Mouse (Mus musculus) hindbrain, postnatal 0 days (tissue): ENCODE data around the gene Adamts12. TPM values are rescaled to one million over a fixed set of nuclear protein-coding genes. Genes with fewer than 3 reads are reported as not detected.
A peak's percentile ranks its signal among the peaks of the same experiment; 100 is the strongest.

Experiments used
- ATAC-seq: fragments of 200-750 bp; cut with Nextera tagmentation; 2 replicates; pipeline ENCODE4 v1.8.0; 2017; ENCODE audit warnings: mild to moderate bottlenecking, moderate TSS enrichment, moderate library complexity
- DNase-seq: peaks from one replicate; pipeline ENCODE4 v3.0.0-alpha.2; 2015; ENCODE audit warnings: low spot score
- H3K27ac ChIP-seq: fragments of 300-500 bp; sonication (generic); 2 replicates; pipeline ENCODE4 v1.5.1; 2014; ENCODE audit warnings: mild to moderate bottlenecking
- H3K27me3 ChIP-seq: fragments of 300-500 bp; sonication (generic); 2 replicates; pipeline ENCODE4 v1.6.1; 2014; ENCODE audit warnings: low read length, mixed read lengths; ENCODE audit not compliant: insufficient read depth
- H3K36me3 ChIP-seq: fragments of 300-500 bp; sonication (generic); 2 replicates; pipeline ENCODE4 v1.6.1; 2014; ENCODE audit warnings: low read length, mixed read lengths; ENCODE audit not compliant: insufficient read depth
- H3K4me1 ChIP-seq: fragments of 300-500 bp; sonication (generic); 2 replicates; pipeline ENCODE4 v1.6.1; 2014; ENCODE audit warnings: antibody characterized with exemption, low read length, mixed read lengths; ENCODE audit not compliant: insufficient read depth
- H3K4me2 ChIP-seq: fragments of 300-500 bp; sonication (generic); 2 replicates; pipeline ENCODE4 v1.6.1; 2014; ENCODE audit warnings: low read depth, mild to moderate bottlenecking, low read length, moderate library complexity, mixed read lengths
- H3K4me3 ChIP-seq: fragments of 300-500 bp; sonication (generic); 2 replicates; pipeline ENCODE4 v1.5.1; 2014; ENCODE audit warnings: low read length
- H3K9ac ChIP-seq: fragments of 300-500 bp; sonication (generic); replicated peaks from 2 replicates; pipeline ENCODE4 v1.6.1; 2014; ENCODE audit warnings: mild to moderate bottlenecking, low read length, moderate library complexity, mixed read lengths
- H3K9me3 ChIP-seq: fragments of 300-500 bp; sonication (generic); 2 replicates; pipeline ENCODE4 v1.6.1; 2016; ENCODE audit warnings: low read length, mixed read lengths
- CTCF ChIP-seq: IDR thresholded peaks from 2 replicates; pipeline ENCODE4 v1.5.1; 2016; ENCODE audit warnings: antibody characterized with exemption, control low read depth, low read depth
- WGBS: fragments of 180-500 bp; shearing (Covaris S2); extraction: QIAGEN DNeasy Blood & Tissue Kit; methylation state at CpG from one replicate; pipeline ENCODE4 v1.1.7; 2014; 5-methylcytosine and 5-hydroxymethylcytosine counted together
- polyA plus RNA-seq: library from polyadenylated mRNA; unstranded; fragments of >200 nt; fragmentation: Nextera tagmentation; extraction: Ambion mirVana; gene quantifications from 2 replicates; pipeline ENCODE4 v1.2.1, GENCODE M21; 2015
- total RNA-seq: library from RNA; depleted of rRNA; stranded (reverse); fragments of >200 nt; gene quantifications from 2 replicates; pipeline ENCODE4 v1.2.3, GENCODE M21; 2014

Adamts12 gene
- total and polyA plus RNA-seq, 2 experiments from 2014 or later: 1.3 to 7.9 TPM

- Histone ChIP-seq H3K9ac (no peak overlapping the region), H3K27ac (no peak overlapping the region), H3K27me3 (no peaks in the 10 kb centered on the region), H3K36me3 (no peaks in the 10 kb centered on the region), H3K9me3 (no peaks in the 10 kb centered on the region), H3K4me2 (no peak overlapping the region), H3K4me3 (no peak overlapping the region), H3K4me1 (no peaks in the 10 kb centered on the region)
- 58% methylated on average over 7 of the region's 7 CpGs for WGBS
- TF ChIP-seq CTCF: no peak
- ATAC-seq (no peak), DNase-seq (no peak)
Observed at GRCm38 (mm10) chr15:11054440-11055080, 10.0 kb upstream of the Adamts12 start.

GRCm38 (mm10) chr15:11062903-11063302 is 1.7 kb upstream of the Adamts12 start:
- no peak for TF ChIP-seq CTCF
- H3K27ac ChIP-seq: no peak overlapping the region
- peaks cover 9% of the 10 kb centered on the region for H3K4me1 ChIP-seq
- H3K36me3 ChIP-seq: no peaks in the 10 kb centered on the region
- ATAC-seq: no peak
- no peak overlapping the region for H3K9ac ChIP-seq
- H3K4me2 ChIP-seq: no peak overlapping the region
- no peaks in the 10 kb centered on the region for H3K27me3 ChIP-seq
- no peaks in the 10 kb centered on the region for H3K9me3 ChIP-seq
- no peak for DNase-seq
- H3K4me3 ChIP-seq: no peak overlapping the region
- 88% methylated on average over 1 of the region's 1 CpGs for WGBS

GRCm38 (mm10) chr15:11064160-11064557 is 431 bp upstream of the Adamts12 start:
- H3K4me2 ChIP-seq: peak overlapping the region; percentile 62

GRCm38 (mm10) chr15:11065528-11066171 is 1.1 kb downstream of the Adamts12 start:
- DNase-seq: peak; percentile 4
- H3K27ac ChIP-seq: peak overlapping the region; percentile 77; the same call in 1 of the 2 replicates
- peaks cover 9% of the 10 kb centered on the region for H3K4me1 ChIP-seq

More at GRCm38 (mm10) chr15:11064160-11064557, 431 bp upstream of the Adamts12 start:
- 13% methylated on average over 2 of the region's 2 CpGs for WGBS
- Histone ChIP-seq H3K27ac (no peak overlapping the region), H3K9me3 (no peaks in the 10 kb centered on the region), H3K4me3 (no peak overlapping the region), H3K36me3 (no peaks in the 10 kb centered on the region), H3K9ac (no peak overlapping the region), H3K4me1 (peaks cover 9% of the 10 kb centered on the region), H3K27me3 (no peaks in the 10 kb centered on the region)
- TF ChIP-seq CTCF: no peak
- DNase-seq (no peak), ATAC-seq (peak; percentile 33)

GRCm38 (mm10) chr15:11066299-11066698 is 1.7 kb downstream of the Adamts12 start:
- ATAC-seq: no peak
- WGBS: 13% methylated on average over 5 of the region's 5 CpGs
- H3K9ac ChIP-seq: no peak overlapping the region

More at GRCm38 (mm10) chr15:11065528-11066171, 1.1 kb downstream of the Adamts12 start:
- H3K9ac ChIP-seq: peak overlapping the region; percentile 35
- peak overlapping the region; percentile 62 for H3K4me2 ChIP-seq
- ATAC-seq: no peak
- H3K36me3 ChIP-seq: no peaks in the 10 kb centered on the region
- no peak for TF ChIP-seq CTCF
- WGBS: 4% methylated on average over 9 of the region's 9 CpGs
- no peaks in the 10 kb centered on the region for H3K9me3 ChIP-seq
- no peaks in the 10 kb centered on the region for H3K27me3 ChIP-seq
- H3K4me3 ChIP-seq: peak overlapping the region; percentile 33

GRCm38 (mm10) chr15:11067891-11068290 is 3.3 kb downstream of the Adamts12 start:
- TF ChIP-seq CTCF: no peak
- H3K36me3 ChIP-seq: no peaks in the 10 kb centered on the region
- H3K4me1 ChIP-seq: peaks cover 9% of the 10 kb centered on the region
- ATAC-seq (no peak), DNase-seq (no peak)
- H3K9me3 ChIP-seq: no peaks in the 10 kb centered on the region
- WGBS: 87% methylated on average over 7 of the region's 7 CpGs
- H3K4me3 ChIP-seq: no peak overlapping the region
- H3K4me2 ChIP-seq: no peak overlapping the region
- H3K27me3 ChIP-seq: no peaks in the 10 kb centered on the region
- H3K9ac ChIP-seq: no peak overlapping the region
- H3K27ac ChIP-seq: no peak overlapping the region

More at GRCm38 (mm10) chr15:11066299-11066698, 1.7 kb downstream of the Adamts12 start:
- no peaks in the 10 kb centered on the region for H3K9me3 ChIP-seq
- peaks cover 9% of the 10 kb centered on the region for H3K4me1 ChIP-seq
- no peak for TF ChIP-seq CTCF
- peak overlapping the region; percentile 77; the same call in 1 of the 2 replicates for H3K27ac ChIP-seq
- no peaks in the 10 kb centered on the region for H3K36me3 ChIP-seq
- DNase-seq: no peak
- no peaks in the 10 kb centered on the region for H3K27me3 ChIP-seq
- H3K4me3 ChIP-seq: peak overlapping the region; percentile 33
- H3K4me2 ChIP-seq: peak overlapping the region; percentile 62
